Mouse (Mus musculus): ENCODE measurements at regions not wholly inside any gene's neighbourhood (a gene's known extent, or its start where the extent isn't known, plus 50 kb on each side); places are given as distances from the start of the nearest gene placed in this dataset.
A peak's percentile ranks its signal among the peaks of the same experiment; 100 is the strongest.

- Histone ChIP-seq H3K4me3 (ENCODE audit: control insufficient read depth in 1 of 2, insufficient read depth in 1 of 2, low read depth in 2 of 2, low read length in 2 of 2) (no peak overlapping the region), H3K79me2 (ENCODE audit: control insufficient read depth, insufficient read depth, low read length, poor library complexity) (no peaks in the 10 kb centered on the region), H3K9me3 (replicated peaks; ENCODE audit: insufficient read depth, low read length) (no peaks in the 10 kb centered on the region), H3K27me3 (ENCODE audit: control insufficient read depth in 1 of 2, insufficient read depth in 2 of 2, low read length in 2 of 2) (no peaks in the 10 kb centered on the region), H3K27ac (ENCODE audit: control insufficient read depth, low read depth, low read length) (no peak overlapping the region), H3K36me3 (ENCODE audit: control insufficient read depth in 1 of 2, insufficient read depth in 2 of 2, low read length in 2 of 2) (no peaks in the 10 kb centered on the region), H3K9ac (ENCODE audit: control insufficient read depth, low read depth, low read length, poor library complexity, severe bottlenecking) (no peak overlapping the region), H3K4me1 (ENCODE audit: control insufficient read depth in 1 of 2, insufficient read depth in 2 of 2, low read length in 2 of 2) (no peaks in the 10 kb centered on the region)
- DNase-seq (ENCODE audit: low read depth, low spot score), result no peak
- no peak for TF ChIP-seq GABPA (IDR thresholded peaks at IDR 0.05; ENCODE audit: low read depth, low read length)
- TF ChIP-seq ELF1 (IDR thresholded peaks at IDR 0.05; ENCODE audit: low read depth, low read length), result no peak
- no peak for TF ChIP-seq E2F4 (IDR thresholded peaks at IDR 0.05; ENCODE audit: borderline replicate concordance, low read depth, low read length)
- TF ChIP-seq MAZ (IDR thresholded peaks at IDR 0.05; ENCODE audit: low read depth, low read length), result no peak
Observed at GRCm38 (mm10) chr3:17865112-17865511, 83.1 kb upstream of the Cypt12 start.

- no peak overlapping the region for H3K27ac ChIP-seq (ENCODE audit: control insufficient read depth, low read depth, low read length)
- no peak for TF ChIP-seq UBTF (IDR thresholded peaks at IDR 0.05; ENCODE audit: borderline replicate concordance, insufficient read depth, low read depth, low read length)
- TF ChIP-seq CTCF (IDR thresholded peaks at IDR 0.05 in 2 of 3, conservative IDR thresholded peaks at IDR 0.05 in 1 of 3; ENCODE audit: control insufficient read depth in 1 of 3, insufficient read depth in 1 of 3, low read depth in 2 of 3, low read length in 3 of 3, poor library complexity in 1 of 3, severe bottlenecking in 1 of 3), result peak in 1 of 3 experiments; percentile 5; a peak in 1 of 6 replicates
- no peak for TF ChIP-seq ELF1 (IDR thresholded peaks at IDR 0.05; ENCODE audit: low read depth, low read length)
- no peak for TF ChIP-seq ZNF384 (IDR thresholded peaks at IDR 0.05; ENCODE audit: low read depth, low read length)
- TF ChIP-seq SMC3 (IDR thresholded peaks at IDR 0.05; ENCODE audit: low read depth, low read length), result 0 out of 2 replicates have a peak, but pooled peaks have one; percentile 2
- no peaks in the 10 kb centered on the region for H3K9me3 ChIP-seq (replicated peaks; ENCODE audit: insufficient read depth, low read length)
- no peaks in the 10 kb centered on the region for H3K27me3 ChIP-seq (ENCODE audit: control insufficient read depth in 1 of 2, insufficient read depth in 2 of 2, low read length in 2 of 2)
- no peaks in the 10 kb centered on the region for H3K4me1 ChIP-seq (ENCODE audit: control insufficient read depth in 1 of 2, insufficient read depth in 2 of 2, low read length in 2 of 2)
- H3K9ac ChIP-seq (ENCODE audit: control insufficient read depth, low read depth, low read length, poor library complexity, severe bottlenecking), result no peak overlapping the region
- no peak overlapping the region for H3K4me3 ChIP-seq (ENCODE audit: control insufficient read depth in 1 of 2, insufficient read depth in 1 of 2, low read depth in 2 of 2, low read length in 2 of 2)
- H3K79me2 ChIP-seq (ENCODE audit: control insufficient read depth, insufficient read depth, low read length, poor library complexity), result no peaks in the 10 kb centered on the region
- no peak for DNase-seq (ENCODE audit: low read depth, low spot score)
- no peaks in the 10 kb centered on the region for H3K36me3 ChIP-seq (ENCODE audit: control insufficient read depth in 1 of 2, insufficient read depth in 2 of 2, low read length in 2 of 2)
Observed at GRCm38 (mm10) chr3:17870895-17871482, 77.2 kb upstream of the Cypt12 start.

GRCm38 (mm10) chr3:17895869-17896268 is 52.3 kb upstream of the Cypt12 start:
- no peak overlapping the region for H3K9ac ChIP-seq (ENCODE audit: control insufficient read depth, low read depth, low read length, poor library complexity, severe bottlenecking)
- no peak for TF ChIP-seq RAD21 (IDR thresholded peaks at IDR 0.05; ENCODE audit: low read depth, low read length)
- no peak for TF ChIP-seq GABPA (IDR thresholded peaks at IDR 0.05; ENCODE audit: low read depth, low read length)
- TF ChIP-seq ELF1 (IDR thresholded peaks at IDR 0.05; ENCODE audit: low read depth, low read length), result no peak
- TF ChIP-seq ETS1 (IDR thresholded peaks at IDR 0.05; ENCODE audit: low read depth, low read length), result no peak
- TF ChIP-seq MYB (IDR thresholded peaks at IDR 0.05; ENCODE audit: low read depth, low read length), result no peak
- no peak for TF ChIP-seq TAL1 (IDR thresholded peaks at IDR 0.05; ENCODE audit: low read length)
- no peak for TF ChIP-seq BHLHE40 (IDR thresholded peaks at IDR 0.05; ENCODE audit: borderline replicate concordance, low read depth, low read length)
- TF ChIP-seq ZMIZ1 (IDR thresholded peaks at IDR 0.05; ENCODE audit: low read depth, low read length), result no peak
- no peak for TF ChIP-seq MXI1 (IDR thresholded peaks at IDR 0.05; ENCODE audit: low read depth, low read length)
- no peak for TF ChIP-seq NELFE (IDR thresholded peaks at IDR 0.05; ENCODE audit: low read depth, low read length)
- DNase-seq (ENCODE audit: low read depth, low spot score), result no peak

More at GRCm38 (mm10) chr3:17895869-17896268, 52.3 kb upstream of the Cypt12 start:
- Histone ChIP-seq H3K36me3 (ENCODE audit: control insufficient read depth in 1 of 2, insufficient read depth in 2 of 2, low read length in 2 of 2) (no peaks in the 10 kb centered on the region), H3K9me3 (replicated peaks; ENCODE audit: insufficient read depth, low read length) (no peaks in the 10 kb centered on the region), H3K27me3 (ENCODE audit: control insufficient read depth in 1 of 2, insufficient read depth in 2 of 2, low read length in 2 of 2) (no peaks in the 10 kb centered on the region), H3K27ac (ENCODE audit: control insufficient read depth, low read depth, low read length) (no peak overlapping the region), H3K79me2 (ENCODE audit: control insufficient read depth, insufficient read depth, low read length, poor library complexity) (no peaks in the 10 kb centered on the region), H3K4me1 (ENCODE audit: control insufficient read depth in 1 of 2, insufficient read depth in 2 of 2, low read length in 2 of 2) (no peaks in the 10 kb centered on the region), H3K4me3 (ENCODE audit: control insufficient read depth in 1 of 2, insufficient read depth in 1 of 2, low read depth in 2 of 2, low read length in 2 of 2) (no peak overlapping the region)
